In the genomic region with DNA sequence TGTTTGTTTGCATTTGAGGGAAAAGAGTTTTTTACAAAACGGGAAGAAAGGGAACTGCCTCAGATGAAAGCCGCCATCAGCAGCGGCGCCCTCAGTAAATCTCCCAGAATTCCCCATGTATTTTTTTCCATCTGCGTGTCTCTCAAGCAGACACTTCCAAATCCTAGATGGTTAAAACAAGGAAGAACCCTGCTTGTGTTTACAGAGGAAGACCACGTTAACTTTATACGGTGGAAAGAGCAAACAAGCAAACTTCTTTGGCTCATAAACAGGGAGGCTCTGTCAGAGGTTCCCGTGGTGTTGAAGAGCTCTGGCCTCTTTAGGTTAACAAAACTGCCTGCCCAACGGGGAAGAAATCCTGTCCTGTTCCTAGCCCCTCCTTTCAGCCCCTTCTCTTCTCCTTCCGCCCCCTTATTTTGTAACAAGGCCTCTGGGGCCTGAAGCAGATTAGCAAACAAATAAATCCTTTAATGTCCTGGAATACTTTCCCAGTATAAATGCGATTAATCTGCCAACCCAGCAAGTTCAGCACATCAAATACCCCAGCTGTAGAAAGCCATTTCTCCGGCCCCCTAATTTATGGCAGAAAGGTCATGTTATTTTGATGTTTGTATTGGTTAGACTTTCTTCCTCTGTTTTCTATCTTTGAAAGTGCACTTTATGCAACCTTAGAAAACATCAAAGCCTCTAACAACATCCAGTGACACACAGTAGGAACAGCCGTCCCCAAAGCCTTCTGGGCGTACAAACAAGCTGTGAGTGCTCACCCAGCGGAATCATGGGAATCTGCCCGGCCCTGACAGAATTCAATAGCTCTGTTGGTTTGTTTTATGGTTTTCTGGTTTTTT, we compare ENCODE assay signal across 7 mouse cellular contexts. TPM values are rescaled to one million over a fixed set of nuclear protein-coding genes. Genes with fewer than 3 reads are reported as not detected.
DNase-seq lines count a peak whose midpoint lies in the region; ATAC-seq lines count a peak whose summit lies in the region.

No protein-coding gene starts in this region.

- no peaks in the 10 kb centered on the region for H3K36me3 ChIP-seq in embryonic facial prominence, embryonic 14.5 days (ENCODE audit: control insufficient read depth, insufficient read depth, low read length)
- no peaks in the 10 kb centered on the region for H3K36me3 ChIP-seq in neural tube, embryonic 11.5 days (ENCODE audit: control insufficient read depth, insufficient read depth, low read length)

- WGBS in embryonic facial prominence, embryonic 14.5 days: 28% methylated on average over 16 of the region's 16 CpGs
- WGBS in neural tube, embryonic 11.5 days: 43% methylated on average over 16 of the region's 16 CpGs

- peak; percentile 49 for DNase-seq in embryonic facial prominence, embryonic 14.5 days (ENCODE audit: low spot score)
- DNase-seq in heart, adult 8-10 months (ENCODE audit: low spot score): peak; percentile 19
- DNase-seq in kidney, postnatal 10 days: peak; percentile 56
- DNase-seq in neural tube, embryonic 11.5 days (ENCODE audit: low spot score): peak; percentile 30
- DNase-seq in layer of hippocampus, postnatal 36 days: no peak
- no peak for DNase-seq in right cerebral cortex, adult 2 months (ENCODE audit: low spot score in 2 of 2)
- DNase-seq in cerebellum, postnatal 25 days: no peak

- peak overlapping the region; percentile 24 for H3K4me3 ChIP-seq in embryonic facial prominence, embryonic 14.5 days (ENCODE audit: low read depth, low read length)
- no peak overlapping the region for H3K4me3 ChIP-seq in neural tube, embryonic 11.5 days (ENCODE audit: low read depth, low read length)

- H3K9me3 ChIP-seq in embryonic facial prominence, embryonic 14.5 days (ENCODE audit: control insufficient read depth, low read length): no peaks in the 10 kb centered on the region
- no peaks in the 10 kb centered on the region for H3K9me3 ChIP-seq in neural tube, embryonic 11.5 days (ENCODE audit: control insufficient read depth, low read length)

- peaks cover 18% of the 10 kb centered on the region; the same call in 1 of the 2 replicates for H3K4me1 ChIP-seq in embryonic facial prominence, embryonic 14.5 days (ENCODE audit: control insufficient read depth, insufficient read depth, low read length)
- H3K4me1 ChIP-seq in neural tube, embryonic 11.5 days (ENCODE audit: control insufficient read depth, insufficient read depth, low read length): no peaks in the 10 kb centered on the region; the same call in 1 of the 2 replicates

- H3K27ac ChIP-seq in embryonic facial prominence, embryonic 14.5 days (replicated peaks; ENCODE audit: low read depth, low read length): peak overlapping the region; percentile 86
- no peak overlapping the region for H3K27ac ChIP-seq in neural tube, embryonic 11.5 days (ENCODE audit: low read depth, low read length)

- no peaks in the 10 kb centered on the region for H3K27me3 ChIP-seq in embryonic facial prominence, embryonic 14.5 days (replicated peaks; ENCODE audit: control insufficient read depth, insufficient read depth, low read length)
- no peaks in the 10 kb centered on the region for H3K27me3 ChIP-seq in neural tube, embryonic 11.5 days (ENCODE audit: control insufficient read depth, insufficient read depth, low read length)

- peak overlapping the region; percentile 50 for H3K4me2 ChIP-seq in embryonic facial prominence, embryonic 14.5 days (ENCODE audit: low read depth, low read length)
- H3K4me2 ChIP-seq in neural tube, embryonic 11.5 days (ENCODE audit: low read depth): peak overlapping the region; percentile 21

- peak overlapping the region; percentile 48 for H3K9ac ChIP-seq in embryonic facial prominence, embryonic 14.5 days (ENCODE audit: low read depth, low read length)
- peak overlapping the region; percentile 24; the same call in 1 of the 2 replicates for H3K9ac ChIP-seq in neural tube, embryonic 11.5 days (ENCODE audit: low read length)

- ATAC-seq in embryonic facial prominence, embryonic 14.5 days (ENCODE audit: low read depth): peak; percentile 48
- ATAC-seq in neural tube, embryonic 11.5 days (ENCODE audit: insufficient read depth, low FRiP score, low TSS enrichment): no peak

RNA-seq across cellular contexts. Expression of a gene that starts 52.8 kb away (rescaled TPM):
- 18.0 and 19.8 TPM in 2 replicates for polyA plus RNA-seq in embryonic facial prominence, embryonic 14.5 days (2014; fragmentation: Nextera tagmentation; extraction: Ambion mirVana)
- 10 to 100 TPM; 14.5 to 17.3 (median 15.5) TPM for total RNA-seq in heart, adult 8-10 months (2022)
- 8.1 and 8.4 TPM in 2 replicates for polyA plus RNA-seq in neural tube, embryonic 11.5 days (2014; fragmentation: Nextera tagmentation; extraction: Ambion mirVana)
- total RNA-seq in layer of hippocampus, postnatal 36 days (2021): 10 to 100 TPM; 13.3 to 13.8 TPM

Comparison
In these comparisons a context has a peak if more than half of its experiments do, and no peak if none do; other contexts are left out.
1. DNase-seq: peak in embryonic facial prominence, embryonic 14.5 days (single experiment), heart, adult 8-10 months (single experiment), kidney, postnatal 10 days (single experiment) and neural tube, embryonic 11.5 days (single experiment); none in layer of hippocampus, postnatal 36 days (0 of 2), right cerebral cortex, adult 2 months (0 of 2) and cerebellum, postnatal 25 days (0 of 2).